Mouse (Mus musculus) thymus, postnatal 0 days (tissue): ENCODE data around the gene Tlx2. TPM values are rescaled to one million over a fixed set of nuclear protein-coding genes. Genes with fewer than 3 reads are reported as not detected.

Experiments
- DNase-seq: peaks from one replicate; pipeline ENCODE4 v3.0.0-alpha.2; 2015; ENCODE audit warnings: low spot score
- polyA plus RNA-seq: library from polyadenylated mRNA; unstranded; fragments of >200 nt; fragmentation: Nextera tagmentation; extraction: Ambion mirVana; gene quantifications from 2 replicates; pipeline ENCODE4 v1.2.1, GENCODE M21; 2015

The Tlx2 gene
- polyA plus RNA-seq: 0.23 TPM in 1 of 2 replicates, not detected in the other

- no peak for DNase-seq
Measured at GRCm38 (mm10) chr6:83070247-83070310, at the start of gene Tlx2. TSS of gene Tlx2 (minus strand) at chr6:83070293.

GRCm38 (mm10) chr6:83119734-83120051 lies 49.6 kb upstream of the Tlx2 start:
- no peak for DNase-seq

- no peak for DNase-seq
Measured at GRCm38 (mm10) chr6:83118825-83119733, 49.0 kb upstream of the Tlx2 start.

GRCm38 (mm10) chr6:83118369-83118768 lies 48.3 kb upstream of the Tlx2 start:
- DNase-seq: no peak

- no peak for DNase-seq
Measured at GRCm38 (mm10) chr6:83117616-83118015, 47.5 kb upstream of the Tlx2 start.

- DNase-seq: no peak
Measured at GRCm38 (mm10) chr6:83117165-83117438, 47.0 kb upstream of the Tlx2 start.

GRCm38 (mm10) chr6:83116373-83117164 lies 46.5 kb upstream of the Tlx2 start:
- DNase-seq: no peak

GRCm38 (mm10) chr6:83115682-83116372 lies 45.7 kb upstream of the Tlx2 start:
- DNase-seq: peak; percentile 44

GRCm38 (mm10) chr6:83115011-83115671 lies 45.0 kb upstream of the Tlx2 start, which contains the start of gene Mogs:
TSS of gene Mogs (plus strand) at chr6:83115496.
- DNase-seq: peak; percentile 89

GRCm38 (mm10) chr6:83111510-83112136 lies 41.5 kb upstream of the Tlx2 start:
- no peak for DNase-seq

- DNase-seq: peak; percentile 61
Measured at GRCm38 (mm10) chr6:83108762-83109668, 38.9 kb upstream of the Tlx2 start, which contains the start of gene Mrpl53. TSS of gene Mrpl53 (plus strand) at chr6:83109040.

GRCm38 (mm10) chr6:83107566-83108400 lies 37.7 kb upstream of the Tlx2 start:
- peak; percentile 83 for DNase-seq

GRCm38 (mm10) chr6:83104158-83104557 lies 34.1 kb upstream of the Tlx2 start:
- no peak for DNase-seq

- no peak for DNase-seq
Measured at GRCm38 (mm10) chr6:83103130-83103650, 33.1 kb upstream of the Tlx2 start.

- peak; percentile 81 for DNase-seq
Measured at GRCm38 (mm10) chr6:83101688-83102556, 31.8 kb upstream of the Tlx2 start.

GRCm38 (mm10) chr6:83101316-83101687 lies 31.2 kb upstream of the Tlx2 start, which contains the start of the genes Ccdc142 and Gm42688:
TSS of gene Ccdc142 (plus strand) at chr6:83101601.
TSS of gene Gm42688 (plus strand) at chr6:83101617.
- peak; percentile 92 for DNase-seq

- no peak for DNase-seq
Measured at GRCm38 (mm10) chr6:83098411-83098810, 28.3 kb upstream of the Tlx2 start.

GRCm38 (mm10) chr6:83095968-83096367 lies 25.9 kb upstream of the Tlx2 start:
- peak; percentile 83 for DNase-seq
